12 mouse cellular contexts compared by ENCODE assay signal in genomic region chr3:32658821-32659220, GRCm38 (mm10). TPM values are rescaled to one million over a fixed set of nuclear protein-coding genes. Genes with fewer than 3 reads are reported as not detected.
DNase-seq lines count a peak whose midpoint lies in the region; ATAC-seq and TF ChIP-seq lines count a peak whose summit lies in the region.
"Had no signal": no experiment of that assay in that cellular context is flagged by ENCODE, and none has a peak within 500 bp of the region (broad histone marks: within the 10 kb centered on the region; RNA-seq: fewer than 3 reads in every experiment).

No protein-coding gene starts in this region.

- H3K4me1 ChIP-seq in lung, embryonic 14.5 days (ENCODE audit: insufficient read depth), result no peaks in the 10 kb centered on the region
- H3K4me1 ChIP-seq in brown adipose tissue, adult 24 weeks (ENCODE audit: control insufficient read depth, insufficient read depth, insufficient read length, low read length), result no peaks in the 10 kb centered on the region
- H3K4me1 ChIP-seq in intestine, embryonic 14.5 days (replicated peaks; ENCODE audit: control insufficient read depth, insufficient read depth, low read length), result no peaks in the 10 kb centered on the region
- H3K4me1 ChIP-seq in stomach, embryonic 15.5 days, result no peaks in the 10 kb centered on the region
- H3K4me1 ChIP-seq in midbrain, embryonic 10.5 days, result peaks cover 9% of the 10 kb centered on the region
- H3K4me1 ChIP-seq: limb, embryonic 15.5 days had no signal

- intact Hi-C loops in left cerebral cortex, postnatal 36 days (cut with DNase I), result no loop called here

- H3K27me3 ChIP-seq in lung, embryonic 14.5 days (ENCODE audit: insufficient read depth, low read length), result no peaks in the 10 kb centered on the region
- H3K27me3 ChIP-seq in intestine, embryonic 14.5 days (replicated peaks; ENCODE audit: control insufficient read depth, insufficient read depth, low read length), result no peaks in the 10 kb centered on the region
- no peaks in the 10 kb centered on the region for H3K27me3 ChIP-seq in stomach, embryonic 15.5 days (replicated peaks)
- H3K27me3 ChIP-seq in midbrain, embryonic 10.5 days (ENCODE audit: low read depth, poor library complexity, severe bottlenecking), result no peaks in the 10 kb centered on the region
- H3K27me3 ChIP-seq: limb, embryonic 15.5 days had no signal

- peak; percentile 24 for DNase-seq in lung, embryonic 14.5 days
- DNase-seq in lung, adult 18-20 months, result no peak
- DNase-seq in intestine, embryonic 14.5 days (ENCODE audit: low spot score), result no peak
- no peak for DNase-seq in midbrain, embryonic 10.5 days (ENCODE audit: low spot score)
- DNase-seq in left cerebral cortex, postnatal 36 days (ENCODE audit: low spot score in 2 of 2), result no peak
- no peak for DNase-seq in frontal cortex, postnatal 25 days (ENCODE audit: low spot score in 2 of 2)
- DNase-seq: cerebellum, postnatal 10 days; right cerebral cortex, postnatal 14 days; thymus, postnatal 36 days had no signal

- H3K36me3 ChIP-seq in lung, embryonic 14.5 days (ENCODE audit: insufficient read depth), result no peaks in the 10 kb centered on the region
- no peaks in the 10 kb centered on the region for H3K36me3 ChIP-seq in intestine, embryonic 14.5 days (ENCODE audit: control insufficient read depth, insufficient read depth, low read length)
- H3K36me3 ChIP-seq in stomach, embryonic 15.5 days, result no peaks in the 10 kb centered on the region
- H3K36me3 ChIP-seq in midbrain, embryonic 10.5 days, result no peaks in the 10 kb centered on the region
- H3K36me3 ChIP-seq: limb, embryonic 15.5 days had no signal

- H3K9ac ChIP-seq in lung, embryonic 14.5 days, result no peak overlapping the region
- H3K9ac ChIP-seq in intestine, embryonic 14.5 days (ENCODE audit: low read length), result no peak overlapping the region
- H3K9ac ChIP-seq in stomach, embryonic 15.5 days, result no peak overlapping the region
- H3K9ac ChIP-seq: limb, embryonic 15.5 days had no signal

- TF ChIP-seq CTCF in lung, embryonic 14.5 days (IDR thresholded peaks at IDR 0.05; ENCODE audit: low read depth), result no peak

- H3K27ac ChIP-seq in lung, embryonic 14.5 days (ENCODE audit: low read depth), result peak overlapping the region; percentile 13; the same call in 1 of the 2 replicates
- H3K27ac ChIP-seq in brown adipose tissue, adult 24 weeks (replicated peaks; ENCODE audit: low read depth, low read length), result peak overlapping the region; percentile 3; the same call in 1 of the 2 replicates
- no peak overlapping the region for H3K27ac ChIP-seq in intestine, embryonic 14.5 days (ENCODE audit: low read depth)
- no peak overlapping the region for H3K27ac ChIP-seq in stomach, embryonic 15.5 days
- no peak overlapping the region for H3K27ac ChIP-seq in midbrain, embryonic 10.5 days (replicated peaks)
- H3K27ac ChIP-seq: limb, embryonic 15.5 days had no signal

- ATAC-seq in lung, embryonic 14.5 days (ENCODE audit: insufficient read depth), result no peak
- ATAC-seq in intestine, embryonic 14.5 days (replicated peaks; ENCODE audit: low FRiP score, low TSS enrichment, low read depth), result no peak; the same call in 1 of the 2 replicates
- no peak for ATAC-seq in stomach, embryonic 15.5 days (ENCODE audit: insufficient read depth, low FRiP score, low read depth)

- H3K4me2 ChIP-seq in lung, embryonic 14.5 days, result peak overlapping the region; percentile 42
- H3K4me2 ChIP-seq in intestine, embryonic 14.5 days (ENCODE audit: low read length), result peak overlapping the region; percentile 7
- peak overlapping the region; percentile 34; the same call in 1 of the 2 replicates for H3K4me2 ChIP-seq in stomach, embryonic 15.5 days
- H3K4me2 ChIP-seq: limb, embryonic 15.5 days had no signal

- H3K4me3 ChIP-seq in lung, embryonic 14.5 days (ENCODE audit: low read depth, low read length), result no peak overlapping the region
- H3K4me3 ChIP-seq in brown adipose tissue, adult 24 weeks (ENCODE audit: insufficient read depth, low read depth, low read length), result peak overlapping the region; percentile 48
- no peak overlapping the region for H3K4me3 ChIP-seq in intestine, embryonic 14.5 days (ENCODE audit: low read depth, low read length)
- H3K4me3 ChIP-seq in stomach, embryonic 15.5 days (replicated peaks), result peak overlapping the region; percentile 14; the same call in 1 of the 2 replicates
- no peak overlapping the region for H3K4me3 ChIP-seq in midbrain, embryonic 10.5 days
- H3K4me3 ChIP-seq: limb, embryonic 15.5 days had no signal

- H3K9me3 ChIP-seq in lung, embryonic 14.5 days (ENCODE audit: low read depth, low read length), result no peaks in the 10 kb centered on the region
- H3K9me3 ChIP-seq in intestine, embryonic 14.5 days (ENCODE audit: control insufficient read depth, low read length), result no peaks in the 10 kb centered on the region
- no peaks in the 10 kb centered on the region for H3K9me3 ChIP-seq in stomach, embryonic 15.5 days
- no peaks in the 10 kb centered on the region for H3K9me3 ChIP-seq in midbrain, embryonic 10.5 days (replicated peaks)
- H3K9me3 ChIP-seq: limb, embryonic 15.5 days had no signal

- WGBS in lung, embryonic 14.5 days, result 39% methylated on average over 16 of the region's 16 CpGs
- 44% methylated on average over 16 of the region's 16 CpGs for WGBS in intestine, embryonic 14.5 days
- WGBS in stomach, embryonic 15.5 days, result 49% methylated on average over 16 of the region's 16 CpGs
- 86% methylated on average over 16 of the region's 16 CpGs for WGBS in midbrain, embryonic 10.5 days

RNA-seq across cellular contexts. Expression of gene Gnb4, which starts 42.4 kb away (rescaled TPM):
- polyA plus RNA-seq in lung, embryonic 14.5 days (2014; fragmentation: Nextera tagmentation; extraction: Ambion mirVana), result 71.0 and 71.4 TPM in 2 replicates
- 5.4 and 6.8 TPM in 2 replicates for polyA plus RNA-seq in brown adipose tissue, adult 24 weeks (2012; ENCODE audit: insufficient read depth, insufficient read length, missing spikeins)
- polyA plus RNA-seq in intestine, embryonic 14.5 days (2014; fragmentation: Nextera tagmentation; extraction: Ambion mirVana), result 53.0 and 64.2 TPM in 2 replicates
- 62.3 and 69.6 TPM in 2 replicates for polyA plus RNA-seq in stomach, embryonic 15.5 days (2015; fragmentation: Nextera tagmentation; extraction: Ambion mirVana)
- 46.4 and 49.4 TPM in 2 replicates for polyA plus RNA-seq in midbrain, embryonic 10.5 days (2016; fragmentation: Nextera tagmentation; extraction: Ambion mirVana)
- 10 to 100 TPM; 43.7 to 44.9 TPM for total RNA-seq in left cerebral cortex, postnatal 36 days (2021)

RNA-seq across cellular contexts. Expression of gene Actl6a, which starts 47.3 kb away (rescaled TPM):
- polyA plus RNA-seq in lung, embryonic 14.5 days (2014; fragmentation: Nextera tagmentation; extraction: Ambion mirVana), result 196 and 199 TPM in 2 replicates
- 23.6 and 35.8 TPM in 2 replicates for polyA plus RNA-seq in brown adipose tissue, adult 24 weeks (2012; ENCODE audit: insufficient read depth, insufficient read length, missing spikeins)
- 159 and 182 TPM in 2 replicates for polyA plus RNA-seq in intestine, embryonic 14.5 days (2014; fragmentation: Nextera tagmentation; extraction: Ambion mirVana)
- 126 and 134 TPM in 2 replicates for polyA plus RNA-seq in stomach, embryonic 15.5 days (2015; fragmentation: Nextera tagmentation; extraction: Ambion mirVana)
- polyA plus RNA-seq in midbrain, embryonic 10.5 days (2016; fragmentation: Nextera tagmentation; extraction: Ambion mirVana), result 266 and 278 TPM in 2 replicates
- total RNA-seq in left cerebral cortex, postnatal 36 days (2021), result 10 to 100 TPM; 16.6 to 18.0 TPM

Comparison
In these comparisons a context has a peak if more than half of its experiments do, and no peak if none do; other contexts are left out.
1. H3K27ac ChIP-seq: peak in lung, embryonic 14.5 days (single experiment) and brown adipose tissue, adult 24 weeks (single experiment); none in intestine, embryonic 14.5 days (single experiment), stomach, embryonic 15.5 days (single experiment) and midbrain, embryonic 10.5 days (single experiment).
2. H3K4me3 ChIP-seq: peak in brown adipose tissue, adult 24 weeks (single experiment) and stomach, embryonic 15.5 days (single experiment); none in lung, embryonic 14.5 days (single experiment), intestine, embryonic 14.5 days (single experiment) and midbrain, embryonic 10.5 days (single experiment).
3. Peak in every context shown above with its lines, with median percentiles within 50 percentile points of each other: H3K4me2 ChIP-seq.